Mouse (Mus musculus): Measurements from ENCODE around the gene Gcnt1. TPM values are rescaled to one million over a fixed set of nuclear protein-coding genes. Genes with fewer than 3 reads are reported as not detected.

The Gcnt1 gene
- total RNA-seq, 2 experiments from 2014 or later, result 1.8 to 3.7 TPM

DNA sequence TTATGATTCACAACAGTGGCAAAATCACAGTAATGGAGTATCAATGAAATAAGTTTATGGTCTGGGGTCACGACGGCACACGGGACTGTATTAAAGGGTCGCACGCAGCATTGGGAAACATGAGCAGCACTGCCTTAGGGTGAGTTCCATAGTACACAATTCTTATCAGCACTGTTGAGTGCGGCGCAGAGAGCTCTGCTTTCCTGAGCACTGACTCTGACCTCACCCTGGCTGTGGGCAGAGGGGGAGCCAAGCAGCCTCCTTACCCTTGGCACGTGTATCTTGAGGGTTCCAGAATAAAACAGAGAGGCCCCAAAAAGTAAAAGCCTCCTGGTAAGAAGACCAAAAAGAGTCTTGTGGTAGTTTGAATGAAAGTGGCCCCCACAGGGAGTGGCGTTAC, 4.1 kb downstream of the Gcnt1 start:
- no peak for DNase-seq (ENCODE audit: low spot score in 2 of 2)

GRCm38 (mm10) chr19:17366364-17367090, 6.1 kb downstream of the Gcnt1 start:
- no peak for DNase-seq (ENCODE audit: low spot score in 2 of 2)

- peak; percentile 45 to 54 for DNase-seq (ENCODE audit: low spot score in 2 of 2)
Measured at GRCm38 (mm10) chr19:17364741-17365140, 7.9 kb downstream of the Gcnt1 start.

DNA sequence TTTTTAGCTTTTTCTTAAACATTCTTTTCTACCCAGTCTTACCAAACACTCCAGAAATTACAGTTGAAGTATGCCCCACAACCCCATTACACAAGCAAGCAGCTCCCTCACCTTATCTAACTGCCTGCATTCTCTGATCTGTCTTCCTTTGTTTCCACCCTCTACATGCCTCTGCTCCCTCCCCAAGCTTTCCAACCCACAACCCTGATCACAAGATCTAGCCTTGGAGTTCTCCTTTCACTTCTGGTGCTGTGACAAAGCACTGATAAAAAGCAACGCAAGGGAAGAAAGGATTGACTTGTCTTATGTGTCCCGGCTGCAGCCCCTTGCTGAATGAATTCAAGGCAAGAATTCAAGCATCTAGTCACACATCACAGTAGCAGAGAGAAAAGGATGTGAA, 11.5 kb downstream of the Gcnt1 start:
- DNase-seq (ENCODE audit: low spot score in 2 of 2), result no peak

DNA sequence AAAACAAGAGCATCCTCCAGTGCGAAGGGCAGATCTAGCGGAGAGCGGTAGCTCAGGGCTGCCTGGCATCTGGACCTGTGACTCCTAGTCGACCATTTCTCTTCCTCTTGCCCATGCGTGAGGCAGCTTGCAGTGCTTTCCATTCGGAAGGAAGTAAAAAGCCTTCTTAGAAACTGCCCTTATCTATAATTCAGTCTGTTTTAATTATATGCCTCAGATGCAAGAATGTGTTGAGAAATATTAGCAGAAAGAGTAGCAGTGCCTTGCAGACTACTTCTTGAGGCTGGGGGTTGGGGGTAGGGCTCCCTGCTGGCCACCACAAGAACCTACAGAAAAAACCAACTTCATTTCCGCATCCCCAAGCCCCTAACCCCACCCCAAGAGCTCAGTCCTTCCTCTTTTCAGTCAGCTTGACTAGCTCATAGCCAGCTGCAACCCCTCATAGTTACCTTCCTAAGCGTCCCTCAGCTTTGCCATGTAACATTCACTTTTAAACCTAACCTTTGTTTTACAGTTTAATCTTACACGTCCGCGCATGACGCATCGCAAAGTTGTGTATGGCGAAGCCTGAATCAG, 13.2 kb downstream of the Gcnt1 start:
- no peak for DNase-seq (ENCODE audit: low spot score in 2 of 2)

DNA sequence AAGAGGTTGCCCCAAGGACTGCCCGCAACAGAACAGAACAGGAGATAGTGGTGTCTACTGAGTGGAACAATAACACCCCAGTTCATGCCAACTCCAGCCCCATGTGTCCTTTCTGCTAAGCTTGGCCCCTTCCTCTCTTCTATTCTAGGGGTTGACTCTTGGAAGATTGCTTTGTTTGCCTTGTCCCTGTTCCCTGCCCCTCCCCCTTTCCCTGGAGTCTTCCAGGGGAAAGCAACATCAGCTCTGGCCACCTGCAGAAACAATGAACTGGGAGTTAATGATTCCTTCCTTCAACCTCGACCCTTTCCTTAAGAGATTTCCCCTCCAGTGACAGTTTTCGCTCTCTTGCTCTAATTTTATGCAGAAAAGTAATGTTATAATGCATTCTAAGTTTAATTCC, 15.3 kb downstream of the Gcnt1 start:
- DNase-seq (ENCODE audit: low spot score in 2 of 2), result no peak

DNA sequence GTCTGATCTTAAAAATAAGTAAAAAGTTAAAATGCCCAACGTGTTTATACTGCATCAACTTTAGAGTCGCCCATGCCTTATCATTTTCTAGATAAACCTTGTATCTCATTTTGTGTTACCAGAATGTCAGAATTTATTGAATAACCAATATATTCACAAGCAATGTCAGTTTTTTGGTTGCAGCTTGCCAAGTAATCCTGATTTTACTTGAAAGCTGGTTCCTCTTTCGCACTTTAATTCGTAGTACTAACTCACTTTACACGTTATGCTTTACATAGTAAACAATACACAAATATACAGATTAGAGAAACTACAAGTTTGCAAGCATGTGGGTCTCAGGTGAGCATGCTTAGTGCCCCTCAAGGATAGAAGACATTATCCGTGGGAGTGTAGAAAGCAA, 15.7 kb downstream of the Gcnt1 start:
- DNase-seq (ENCODE audit: low spot score in 2 of 2), result no peak

DNA sequence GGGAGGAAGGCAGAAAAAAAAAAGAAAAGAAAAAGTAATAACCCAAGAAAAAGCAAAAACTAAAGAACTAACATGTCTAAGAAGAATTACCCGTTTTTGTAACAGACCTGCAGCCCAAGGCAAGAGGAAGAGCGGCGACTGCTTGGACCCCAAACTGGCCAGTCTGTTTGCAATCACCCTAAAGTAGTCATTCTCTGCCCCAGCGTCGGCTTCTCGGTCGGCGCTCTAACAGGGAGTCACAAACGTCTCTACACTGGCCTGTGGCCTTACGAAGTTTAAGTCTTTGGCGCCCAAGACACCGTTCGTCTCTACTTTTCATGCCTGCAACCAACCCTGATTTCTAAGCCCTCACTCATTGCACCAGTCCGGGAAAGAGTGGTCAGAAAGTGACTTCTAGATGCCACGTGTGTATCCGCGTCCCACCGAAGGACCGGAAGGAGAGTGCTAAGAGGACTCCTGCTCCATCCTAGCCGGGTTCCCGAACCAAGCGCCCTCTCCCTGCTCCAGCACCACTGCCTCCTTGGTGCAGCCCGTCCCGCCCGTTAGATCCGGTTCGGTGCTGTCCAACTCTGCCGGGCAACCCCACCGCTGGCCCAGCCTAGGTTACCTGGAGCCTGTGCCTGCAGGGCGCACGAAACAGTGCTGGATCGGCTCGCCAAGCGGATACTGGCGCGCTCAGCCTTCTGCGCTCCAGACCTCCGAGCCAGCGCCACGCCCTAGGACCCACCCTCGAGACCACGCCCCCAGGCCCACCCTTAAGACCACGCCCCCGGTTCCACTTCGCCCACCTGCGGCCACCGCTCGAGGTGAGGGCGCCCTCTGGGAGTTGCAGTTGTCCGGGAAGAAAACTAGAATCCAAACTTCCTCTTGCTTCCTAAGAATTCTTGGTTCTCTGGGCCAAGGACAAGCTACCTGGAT, 16.4 kb downstream of the Gcnt1 start:
- DNase-seq (ENCODE audit: low spot score in 2 of 2), result no peak

- no peak for DNase-seq (ENCODE audit: low spot score in 2 of 2)
Measured at GRCm38 (mm10) chr19:17355361-17355760, 17.3 kb downstream of the Gcnt1 start.

GRCm38 (mm10) chr19:17354797-17355196, 17.8 kb downstream of the Gcnt1 start:
- DNase-seq (ENCODE audit: low spot score in 2 of 2), result no peak

- DNase-seq (ENCODE audit: low spot score in 2 of 2), result no peak
Measured at GRCm38 (mm10) chr19:17354362-17354761, 18.3 kb downstream of the Gcnt1 start.

- no peak for DNase-seq (ENCODE audit: low spot score in 2 of 2)
Measured at GRCm38 (mm10) chr19:17353727-17354126, 18.9 kb downstream of the Gcnt1 start.

- no peak for DNase-seq (ENCODE audit: low spot score in 2 of 2)
Measured at GRCm38 (mm10) chr19:17347852-17348251, 24.8 kb downstream of the Gcnt1 start.

DNA sequence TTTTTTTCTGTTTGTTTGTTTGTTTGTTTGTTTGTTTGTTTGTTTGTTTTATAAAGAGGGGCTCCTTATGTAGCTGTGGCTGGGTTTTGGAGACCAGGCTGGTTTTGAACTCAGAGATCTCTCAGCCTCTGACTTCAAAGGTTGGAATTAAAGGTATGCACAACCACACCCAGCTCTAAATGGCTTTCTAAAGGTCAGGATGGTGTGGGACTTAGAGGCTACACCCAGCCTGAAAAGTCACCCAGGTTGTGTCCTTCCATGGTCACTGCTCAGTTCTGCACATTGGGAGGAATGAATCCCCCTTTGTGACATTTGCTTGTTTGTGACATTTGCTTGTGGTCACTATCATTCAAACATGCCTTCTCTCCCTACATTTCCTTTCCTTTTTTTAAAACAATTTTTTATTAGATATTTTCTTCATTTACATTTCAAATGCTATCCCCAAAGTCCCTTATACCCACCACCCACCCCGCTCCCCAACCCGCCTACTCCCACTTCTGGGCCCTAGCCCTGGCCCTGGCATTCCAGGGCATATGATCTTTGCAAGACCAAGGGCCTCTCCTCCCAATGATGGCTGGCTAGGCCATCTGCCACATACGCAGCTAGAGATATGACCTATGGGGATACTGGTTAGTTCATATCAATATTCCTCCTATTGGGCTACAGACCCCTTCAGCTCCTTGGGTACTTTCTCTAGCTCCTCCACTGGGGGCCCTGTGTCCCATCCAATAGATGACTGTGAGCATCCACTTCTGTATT, 25.7 kb downstream of the Gcnt1 start:
- DNase-seq (ENCODE audit: low spot score in 2 of 2), result no peak

DNA sequence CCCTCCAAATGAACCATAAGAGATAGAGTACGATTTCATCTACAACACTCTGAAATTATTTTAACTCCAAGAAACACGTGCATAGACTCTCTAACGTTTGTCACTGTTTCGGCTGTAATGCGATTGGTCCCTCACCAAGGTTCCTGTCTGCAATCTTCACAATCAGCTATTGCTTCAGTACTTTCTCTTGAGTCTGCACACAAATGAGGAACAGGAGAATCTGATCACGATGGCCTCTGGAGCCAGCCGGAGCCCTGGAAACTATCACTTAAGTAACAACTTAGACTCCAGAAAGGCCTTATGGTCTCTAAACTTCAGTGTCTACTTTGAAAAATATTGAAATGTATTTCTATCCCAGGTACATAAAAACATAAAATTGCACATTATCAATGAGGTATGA, 27.8 kb downstream of the Gcnt1 start:
- no peak for DNase-seq (ENCODE audit: low spot score in 2 of 2)

GRCm38 (mm10) chr19:17339563-17339962, 33.1 kb downstream of the Gcnt1 start:
- no peak for DNase-seq (ENCODE audit: low spot score in 2 of 2)

DNA sequence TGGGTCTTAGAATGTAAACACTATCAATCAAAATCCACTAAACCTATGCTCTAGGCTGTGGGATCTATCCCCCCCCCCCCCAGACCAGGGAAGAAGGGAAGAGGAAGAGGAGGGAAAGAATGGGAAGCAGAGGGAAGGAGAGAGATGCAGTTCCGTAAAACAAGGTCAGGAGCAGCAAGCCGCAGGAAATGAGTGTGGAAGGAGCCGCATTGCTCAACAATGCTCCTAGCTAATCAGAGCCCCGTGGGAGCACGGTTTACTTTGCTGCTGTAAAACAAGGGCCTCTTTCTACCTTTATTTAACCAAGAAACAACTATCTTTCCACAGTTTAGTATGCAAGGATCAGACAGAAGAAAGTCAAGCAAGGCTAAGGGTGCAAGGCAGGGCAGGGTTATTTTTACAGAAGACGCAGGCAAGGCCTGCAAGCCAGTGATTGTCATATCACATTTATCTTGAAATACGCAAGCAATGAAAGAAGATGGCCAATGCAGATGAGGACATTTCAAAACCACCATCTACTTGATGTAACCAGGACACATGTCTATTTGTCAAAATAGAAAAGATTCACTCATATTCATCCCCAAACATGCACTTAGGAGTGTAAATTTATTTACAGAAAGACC, 35.5 kb downstream of the Gcnt1 start:
- no peak for DNase-seq (ENCODE audit: low spot score in 2 of 2)

GRCm38 (mm10) chr19:17336646-17337045, 36.0 kb downstream of the Gcnt1 start:
- no peak for DNase-seq (ENCODE audit: low spot score in 2 of 2)

DNA sequence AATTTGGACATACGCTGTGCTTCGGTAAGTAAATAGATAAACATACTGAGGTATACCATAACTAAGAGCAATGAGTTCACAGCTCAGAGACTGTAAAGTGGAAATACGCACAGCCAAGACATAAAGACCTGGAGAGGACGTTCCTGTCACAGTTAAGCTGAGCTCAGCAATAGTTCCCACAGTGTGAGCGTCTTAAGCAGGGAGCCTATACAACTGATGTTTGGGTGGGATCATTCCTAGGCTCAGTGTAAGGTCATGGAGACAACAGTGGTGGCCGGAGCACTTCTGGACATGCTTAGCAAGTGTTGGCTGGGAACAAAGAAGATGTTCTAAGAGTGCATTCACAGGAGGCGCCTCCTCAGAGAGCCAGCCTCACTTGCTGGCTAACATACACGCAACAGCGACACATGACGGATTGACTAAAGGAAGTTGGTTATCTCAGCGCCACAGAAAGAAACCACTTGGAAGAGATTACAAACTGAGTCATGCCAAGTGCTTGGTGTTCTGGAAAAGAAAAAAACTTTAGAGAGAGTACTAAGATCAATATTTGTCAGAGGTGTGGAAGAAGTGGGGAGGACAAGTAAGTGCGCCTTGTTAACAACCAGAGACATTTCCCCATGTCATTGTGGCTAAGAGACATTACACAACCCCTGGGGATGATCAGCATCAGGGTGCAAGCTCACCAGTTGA, 37.9 kb downstream of the Gcnt1 start:
- no peak for DNase-seq (ENCODE audit: low spot score in 2 of 2)

DNA sequence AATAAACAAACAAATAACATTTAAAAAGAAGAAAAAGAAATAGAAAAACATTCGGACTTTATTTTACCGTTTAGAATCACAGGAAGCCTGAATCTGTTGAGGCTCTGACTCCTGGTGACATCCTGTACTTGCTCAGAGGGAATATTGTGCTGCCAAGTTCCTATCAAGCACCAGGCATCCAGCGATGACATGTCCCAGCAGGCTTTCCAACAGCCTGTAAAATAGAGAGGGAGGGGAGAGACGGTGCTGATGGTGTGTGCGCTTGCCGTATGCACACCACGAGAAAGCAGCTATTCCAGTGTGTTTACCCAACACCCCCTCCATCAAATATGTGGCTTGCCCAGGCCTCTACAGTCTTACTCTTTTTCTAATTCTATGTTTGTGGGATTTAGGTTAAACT, 39.6 kb downstream of the Gcnt1 start:
- DNase-seq (ENCODE audit: low spot score in 2 of 2), result peak in 1 of 2 experiments; percentile 26

Data from layer of hippocampus, postnatal 14 days (tissue).